Mouse (Mus musculus): ENCODE data around the gene Dda1.

DNA sequence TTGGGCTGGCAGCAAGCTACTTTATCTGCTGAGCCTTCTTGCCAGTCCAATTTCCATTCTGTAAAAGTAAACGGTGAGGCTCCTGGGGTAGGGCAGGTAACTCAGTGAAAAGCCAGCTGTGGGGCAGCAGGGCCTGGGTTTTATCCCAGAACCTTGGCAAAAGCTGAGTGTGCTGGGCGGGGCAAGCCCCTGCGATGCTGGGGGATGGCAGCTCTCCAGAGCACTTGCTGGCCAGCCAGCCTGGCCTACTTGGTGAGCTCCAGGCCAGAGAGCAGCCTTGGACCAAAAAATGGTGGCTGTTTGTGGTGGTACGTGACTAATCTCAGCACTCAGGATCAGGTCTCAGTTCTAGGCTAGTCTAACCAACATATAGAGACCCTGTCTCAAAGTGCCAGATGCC, 37.0 kb downstream of the Dda1 start:
- no peak for TF ChIP-seq EP300 (IDR thresholded peaks at IDR 0.05; ENCODE audit: insufficient read depth, low read depth, low read length)
- TF ChIP-seq CTCF (IDR thresholded peaks at IDR 0.05; ENCODE audit: low read depth, low read length), result no peak

Data from ES-Bruce4 (cell line).